Mouse (Mus musculus) heart, embryonic 16.5 days (tissue): ENCODE results near the gene Perm1. TPM values are rescaled to one million over a fixed set of nuclear protein-coding genes. Genes with fewer than 3 reads are reported as not detected.

Experiments
- ATAC-seq: fragments of 200-750 bp; cut with Nextera tagmentation; replicated peaks from 2 replicates; pipeline ENCODE4 v1.8.0; 2017; ENCODE audit warnings: moderate number of reproducible peaks; ENCODE audit not compliant: insufficient read depth, low FRiP score; ENCODE audit errors: extremely low read depth
- H3K27ac ChIP-seq: fragments of 300-500 bp; sonication (generic); 2 replicates; pipeline ENCODE4 v1.5.1; 2014; ENCODE audit warnings: mild to moderate bottlenecking, low read length, control low read depth, moderate library complexity
- H3K27me3 ChIP-seq: fragments of 300-500 bp; sonication (generic); 2 replicates; pipeline ENCODE4 v1.6.1; 2014; ENCODE audit warnings: low read length, mixed read lengths; ENCODE audit not compliant: control insufficient read depth, insufficient read depth
- H3K36me3 ChIP-seq: fragments of 300-500 bp; sonication (generic); 2 replicates; pipeline ENCODE4 v1.6.1; 2014; ENCODE audit not compliant: control insufficient read depth, insufficient read depth
- H3K4me1 ChIP-seq: fragments of 300-500 bp; sonication (generic); 2 replicates; pipeline ENCODE4 v1.6.1; 2014; ENCODE audit warnings: low read length, mixed read lengths; ENCODE audit not compliant: control insufficient read depth, insufficient read depth
- H3K4me2 ChIP-seq: fragments of 300-500 bp; sonication (generic); 2 replicates; pipeline ENCODE4 v1.6.1; 2014; ENCODE audit warnings: low read depth, mild to moderate bottlenecking, control low read depth, low read length
- H3K4me3 ChIP-seq: fragments of 300-500 bp; sonication (generic); 2 replicates; pipeline ENCODE4 v1.5.1; 2014; ENCODE audit warnings: mild to moderate bottlenecking, control low read depth, low read length
- H3K9ac ChIP-seq: fragments of 300-500 bp; sonication (generic); 2 replicates; pipeline ENCODE4 v1.6.1; 2014; ENCODE audit warnings: low read length, control low read depth
- H3K9me3 ChIP-seq: fragments of 300-500 bp; sonication (generic); replicated peaks from 2 replicates; pipeline ENCODE4 v1.6.1; 2016; ENCODE audit warnings: low read length; ENCODE audit not compliant: control insufficient read depth
- WGBS: fragments of 180-500 bp; shearing (Covaris S2); extraction: QIAGEN DNeasy Blood & Tissue Kit; methylation state at CpG from one replicate; pipeline ENCODE4 v1.1.7; 2014; 5-methylcytosine and 5-hydroxymethylcytosine counted together
- polyA plus RNA-seq: library from polyadenylated mRNA; unstranded; fragments of >200 nt; fragmentation: Nextera tagmentation; extraction: Ambion mirVana; gene quantifications from 2 replicates; pipeline ENCODE4 v1.2.1, GENCODE M21; 2015

The Perm1 gene
- polyA plus RNA-seq, 1 experiment from 2014 or later = 16.8 TPM

GRCm38 (mm10) chr4:156185950-156186850 lies 29.5 kb upstream of the Perm1 start:
- WGBS = 20% methylated on average over 31 of the region's 31 CpGs
- Histone ChIP-seq H3K4me2 (peak overlapping the region; percentile 56), H3K36me3 (peaks cover 3% of the 10 kb centered on the region; the same call in 1 of the 2 replicates), H3K27me3 (no peaks in the 10 kb centered on the region), H3K9me3 (no peaks in the 10 kb centered on the region), H3K27ac (no peak overlapping the region), H3K9ac (peak overlapping the region; percentile 54), H3K4me3 (peak overlapping the region; percentile 31), H3K4me1 (peaks cover 39% of the 10 kb centered on the region)
- ATAC-seq = no peak

DNA sequence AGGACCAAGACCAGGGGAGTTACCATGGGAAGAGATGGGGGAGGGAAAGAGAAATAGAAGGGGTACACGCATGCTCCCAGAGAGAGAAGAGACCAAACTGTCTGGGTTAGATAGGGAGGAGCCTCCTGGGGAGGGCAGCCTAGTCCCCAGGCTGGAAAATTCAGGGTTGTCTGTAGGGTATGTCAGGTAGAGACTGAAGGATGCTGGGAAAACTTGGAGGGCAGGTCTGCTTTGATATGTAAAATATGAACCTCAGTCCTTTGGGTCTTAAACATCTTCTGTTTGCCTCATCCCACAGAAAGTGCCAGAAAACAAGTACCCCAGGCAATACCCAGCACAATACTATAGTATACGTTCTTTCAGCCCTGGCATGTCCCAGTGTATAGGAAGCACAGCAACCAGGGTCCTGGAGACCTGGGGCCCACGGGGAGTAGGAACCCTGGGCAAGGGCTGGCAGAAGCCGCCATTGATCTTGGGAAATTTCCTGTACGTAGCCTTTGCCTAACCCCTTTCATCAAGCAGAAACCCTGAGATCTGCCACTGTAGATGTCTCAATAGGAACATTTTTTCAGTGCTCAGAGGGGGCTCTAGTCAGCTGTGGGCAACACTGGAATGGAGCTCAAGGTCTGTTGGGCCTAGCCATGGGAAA lies 27.4 kb upstream of the Perm1 start:
- H3K9me3 ChIP-seq = no peaks in the 10 kb centered on the region
- H3K9ac ChIP-seq = no peak overlapping the region
- no peak for ATAC-seq
- H3K4me2 ChIP-seq = no peak overlapping the region
- 66% methylated on average over 5 of the region's 5 CpGs for WGBS
- H3K4me1 ChIP-seq = peaks cover 50% of the 10 kb centered on the region
- no peaks in the 10 kb centered on the region for H3K27me3 ChIP-seq
- H3K4me3 ChIP-seq = no peak overlapping the region
- H3K27ac ChIP-seq = peak overlapping the region; percentile 52
- H3K36me3 ChIP-seq = peaks cover 3% of the 10 kb centered on the region; the same call in 1 of the 2 replicates

DNA sequence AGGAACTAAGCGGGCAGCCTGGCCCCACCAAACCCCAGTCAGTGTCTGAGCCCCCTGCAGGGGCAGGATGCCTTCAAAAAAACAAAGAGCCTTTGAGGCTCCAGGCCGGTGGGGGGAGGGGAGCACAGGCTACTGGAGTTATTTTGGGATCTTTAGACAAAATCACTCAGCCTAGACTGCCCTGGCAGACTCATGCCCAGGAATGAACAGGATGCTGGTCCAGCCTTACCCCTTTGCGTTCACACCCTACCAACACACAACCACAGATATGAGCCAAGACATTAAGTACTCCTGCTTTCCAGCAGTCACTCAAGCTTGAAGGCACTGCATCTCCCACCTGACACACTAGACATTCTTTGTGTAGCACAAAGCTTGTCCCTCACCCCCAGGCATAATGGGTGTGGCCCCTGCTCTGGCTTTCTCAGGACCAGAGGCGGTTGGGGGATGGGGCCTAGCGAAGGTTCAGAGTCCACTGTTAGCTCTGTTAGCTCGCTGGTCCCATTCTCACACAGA lies 26.8 kb upstream of the Perm1 start:
- Histone ChIP-seq H3K36me3 (peaks cover 3% of the 10 kb centered on the region; the same call in 1 of the 2 replicates), H3K4me1 (peaks cover 56% of the 10 kb centered on the region), H3K4me2 (no peak overlapping the region), H3K4me3 (no peak overlapping the region), H3K9ac (peak overlapping the region; percentile 47), H3K27ac (peak overlapping the region; percentile 52), H3K27me3 (no peaks in the 10 kb centered on the region), H3K9me3 (no peaks in the 10 kb centered on the region)
- 0 out of 2 replicates have a peak, but pooled peaks have one; percentile 21 for ATAC-seq
- WGBS = 22% methylated on average over 6 of the region's 6 CpGs

DNA sequence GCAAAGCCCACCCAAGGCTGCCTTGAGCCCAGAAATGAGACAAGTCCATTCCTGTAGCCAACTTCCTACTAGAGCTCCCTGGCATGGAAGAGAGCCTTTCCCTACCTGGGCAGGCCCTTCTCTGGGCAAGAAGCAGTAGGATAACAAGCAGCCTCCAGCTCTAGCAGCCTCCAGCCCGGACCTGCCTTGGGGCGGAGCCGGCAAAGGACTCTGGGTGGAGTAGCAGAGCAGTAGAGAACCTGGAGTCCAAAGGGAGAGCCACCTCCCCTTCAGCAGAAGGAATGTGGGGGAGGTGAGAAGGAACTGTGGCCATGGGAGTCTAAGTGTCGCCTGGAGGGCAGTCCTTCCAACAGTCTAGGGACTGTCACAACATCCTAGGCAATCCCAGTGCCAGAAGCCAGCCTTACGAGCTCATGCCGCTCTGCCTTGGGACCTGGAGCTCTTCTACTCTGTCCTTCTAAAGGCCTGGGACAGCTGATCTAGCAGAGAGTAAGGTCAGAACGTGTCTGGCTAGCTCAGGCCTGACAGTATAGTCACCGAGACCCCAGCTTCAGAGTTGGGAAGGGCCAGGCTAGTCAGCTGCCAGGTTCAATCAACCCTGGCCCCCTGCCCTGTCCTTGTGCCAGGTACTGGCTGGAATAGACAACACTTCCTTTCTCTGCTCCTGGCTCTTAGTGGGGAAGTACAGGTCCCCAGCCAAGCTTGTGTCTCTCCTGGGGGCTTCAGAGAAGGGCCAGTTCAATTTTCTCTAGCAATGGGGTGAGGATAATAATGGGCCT lies 23.1 kb upstream of the Perm1 start:
- H3K36me3 ChIP-seq = peaks cover 12% of the 10 kb centered on the region; the same call in 1 of the 2 replicates
- H3K9ac ChIP-seq = no peak overlapping the region
- H3K27ac ChIP-seq = peak overlapping the region; percentile 34
- H3K4me1 ChIP-seq = peaks cover 44% of the 10 kb centered on the region
- 48% methylated on average over 8 of the region's 8 CpGs for WGBS
- ATAC-seq = no peak
- H3K4me2 ChIP-seq = no peak overlapping the region
- H3K4me3 ChIP-seq = no peak overlapping the region
- H3K27me3 ChIP-seq = no peaks in the 10 kb centered on the region
- H3K9me3 ChIP-seq = no peaks in the 10 kb centered on the region

- H3K4me3 ChIP-seq = no peak overlapping the region
- H3K9me3 ChIP-seq = no peaks in the 10 kb centered on the region
- no peak for ATAC-seq
- no peak overlapping the region for H3K27ac ChIP-seq
- no peak overlapping the region for H3K4me2 ChIP-seq
- H3K27me3 ChIP-seq = no peaks in the 10 kb centered on the region
- H3K36me3 ChIP-seq = peaks cover 12% of the 10 kb centered on the region; the same call in 1 of the 2 replicates
- peaks cover 44% of the 10 kb centered on the region for H3K4me1 ChIP-seq
- no peak overlapping the region for H3K9ac ChIP-seq
- WGBS = 25% methylated on average over 2 of the region's 2 CpGs
These were observed 22.5 kb upstream of the Perm1 start for GRCm38 (mm10) chr4:156193200-156193590.

- Histone ChIP-seq H3K27ac (no peak overlapping the region), H3K27me3 (no peaks in the 10 kb centered on the region), H3K9ac (no peak overlapping the region), H3K4me3 (no peak overlapping the region), H3K4me2 (no peak overlapping the region), H3K9me3 (no peaks in the 10 kb centered on the region), H3K36me3 (peaks cover 12% of the 10 kb centered on the region; the same call in 1 of the 2 replicates), H3K4me1 (peaks cover 41% of the 10 kb centered on the region)
- 75% methylated on average over 5 of the region's 5 CpGs for WGBS
- no peak for ATAC-seq
These were observed 21.8 kb upstream of the Perm1 start for GRCm38 (mm10) chr4:156193906-156194305.

GRCm38 (mm10) chr4:156194346-156194745 lies 21.3 kb upstream of the Perm1 start:
- Histone ChIP-seq H3K4me1 (peaks cover 36% of the 10 kb centered on the region), H3K27ac (no peak overlapping the region), H3K9ac (no peak overlapping the region), H3K9me3 (no peaks in the 10 kb centered on the region), H3K36me3 (peaks cover 12% of the 10 kb centered on the region; the same call in 1 of the 2 replicates), H3K4me2 (no peak overlapping the region), H3K4me3 (no peak overlapping the region), H3K27me3 (no peaks in the 10 kb centered on the region)
- no peak for ATAC-seq
- WGBS = 69% methylated on average over 6 of the region's 6 CpGs

GRCm38 (mm10) chr4:156195927-156196870 lies 19.5 kb upstream of the Perm1 start:
- peak overlapping the region; percentile 72 for H3K4me2 ChIP-seq
- H3K36me3 ChIP-seq = 0 out of 2 replicates have a peak, but pooled peaks cover 9% of the 10 kb centered on the region
- H3K9ac ChIP-seq = peak overlapping the region; percentile 93
- H3K27ac ChIP-seq = peak overlapping the region; percentile 47
- H3K27me3 ChIP-seq = no peaks in the 10 kb centered on the region
- peak overlapping the region; percentile 96 for H3K4me3 ChIP-seq
- H3K9me3 ChIP-seq = no peaks in the 10 kb centered on the region
- 0 out of 2 replicates have a peak, but pooled peaks have one; percentile 0 for ATAC-seq
- H3K4me1 ChIP-seq = peaks cover 27% of the 10 kb centered on the region
- 6% methylated on average over 35 of the region's 35 CpGs for WGBS
